Mouse (Mus musculus): ENCODE measurements around the gene Ncoa1.
"Not testable (repeated sequence)": the region's sequence is repeated elsewhere in the genome, so short reads cannot be mapped to it uniquely, and the experiment has no call there.

Gene Ncoa1

DNA sequence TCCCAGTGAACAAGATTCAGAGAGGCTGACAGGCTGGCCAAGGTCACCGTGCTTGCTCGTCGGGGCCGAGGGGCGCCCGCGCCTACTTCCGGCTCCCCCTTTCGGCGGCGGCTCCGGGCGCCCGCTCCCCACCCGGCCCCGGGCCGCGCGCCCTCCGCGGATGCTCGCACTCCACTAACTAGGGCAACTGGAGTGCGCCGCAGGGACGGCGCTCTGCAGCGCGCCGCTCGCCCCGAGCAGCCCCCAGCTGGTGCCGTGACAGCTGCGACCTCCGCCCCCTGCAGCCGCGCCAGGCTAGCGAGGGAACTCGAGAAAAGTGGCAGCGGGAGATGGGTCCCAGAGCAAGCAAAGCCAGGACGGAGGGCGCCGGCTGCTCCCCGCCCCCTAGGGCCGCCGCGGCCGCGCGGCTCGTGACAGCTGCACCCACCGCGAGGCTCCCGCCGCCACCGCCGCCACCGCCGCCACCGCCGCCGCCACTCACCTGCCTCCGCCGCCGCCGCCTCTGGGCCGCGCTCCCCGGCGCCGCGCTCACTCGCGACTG is 621 bp downstream of the Ncoa1 start:
- DNase-seq (ENCODE audit: low read depth, low spot score) = no peak

DNA sequence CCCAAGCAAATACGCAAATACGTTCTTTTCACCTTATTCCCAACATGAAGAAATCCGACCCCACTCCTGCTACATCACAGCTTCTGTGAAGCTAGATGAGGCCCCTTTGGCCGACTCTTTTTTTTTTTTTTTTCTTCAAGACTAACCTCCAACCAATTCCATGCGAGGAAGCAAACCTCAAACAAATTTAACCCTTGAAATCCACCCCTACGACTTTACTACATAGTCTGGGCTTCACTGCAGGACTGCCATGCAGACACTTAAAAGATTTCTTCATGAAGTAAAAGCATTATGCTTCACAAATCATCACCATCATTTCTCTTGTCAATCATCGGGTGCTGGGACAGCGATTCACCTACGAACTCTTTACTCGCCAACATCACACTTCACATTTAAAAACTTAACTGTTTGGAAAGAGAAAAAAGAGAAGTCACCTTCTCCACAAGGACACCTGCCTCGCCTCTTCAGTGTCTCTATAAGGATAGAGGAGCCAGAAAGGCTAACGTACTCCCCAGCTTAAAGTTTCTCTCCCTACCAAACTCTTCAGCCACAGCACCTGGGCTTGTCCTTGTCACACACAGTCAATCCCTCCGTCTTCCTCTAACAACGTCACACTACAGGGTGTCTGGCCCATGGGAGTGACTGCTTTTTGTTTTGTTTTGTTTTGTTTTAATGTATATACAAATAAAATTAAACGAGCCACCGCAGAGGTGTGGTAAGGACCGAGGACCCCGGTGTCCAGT is 1.6 kb downstream of the Ncoa1 start:
- DNase-seq (ENCODE audit: low read depth, low spot score) = no peak

DNA sequence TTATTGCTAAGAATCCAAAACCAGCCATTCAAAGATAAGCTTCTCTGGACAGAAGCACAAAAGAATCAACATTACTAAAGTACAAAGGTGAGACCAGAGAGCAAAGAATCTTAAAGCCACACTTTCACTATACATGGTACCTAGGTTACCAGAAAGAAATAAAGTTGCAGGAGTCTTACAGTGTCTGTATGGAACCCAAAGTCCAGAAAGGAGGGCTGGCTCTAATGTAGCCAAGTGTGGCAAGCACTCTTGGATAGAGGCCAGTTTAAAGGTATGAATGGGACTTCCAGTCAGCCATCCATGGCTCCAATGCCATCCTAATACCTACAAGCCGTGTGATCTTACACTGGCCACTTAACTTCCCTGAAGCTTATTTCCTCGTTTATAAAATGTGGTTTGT is 7.9 kb downstream of the Ncoa1 start:
- DNase-seq (ENCODE audit: low read depth, low spot score) = no peak

DNA sequence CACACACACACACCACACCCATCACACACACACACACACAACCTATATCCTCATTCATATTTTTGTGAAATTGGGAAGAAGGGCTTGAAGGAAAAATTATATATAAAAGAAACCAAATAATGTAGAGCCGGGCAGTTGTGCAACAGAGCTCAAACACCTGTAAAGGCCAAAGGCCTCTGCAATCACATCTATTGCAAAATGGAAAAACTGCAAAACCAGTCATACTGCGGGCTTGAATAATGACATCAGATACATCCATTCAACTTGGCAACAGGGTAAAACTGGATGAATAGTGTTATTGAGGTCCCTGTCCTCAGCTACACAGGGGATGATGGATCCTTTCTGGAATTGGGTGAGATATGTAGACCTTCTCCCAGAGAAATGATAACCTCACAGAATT is 13.3 kb downstream of the Ncoa1 start:
- DNase-seq (ENCODE audit: low read depth, low spot score) = no peak

DNA sequence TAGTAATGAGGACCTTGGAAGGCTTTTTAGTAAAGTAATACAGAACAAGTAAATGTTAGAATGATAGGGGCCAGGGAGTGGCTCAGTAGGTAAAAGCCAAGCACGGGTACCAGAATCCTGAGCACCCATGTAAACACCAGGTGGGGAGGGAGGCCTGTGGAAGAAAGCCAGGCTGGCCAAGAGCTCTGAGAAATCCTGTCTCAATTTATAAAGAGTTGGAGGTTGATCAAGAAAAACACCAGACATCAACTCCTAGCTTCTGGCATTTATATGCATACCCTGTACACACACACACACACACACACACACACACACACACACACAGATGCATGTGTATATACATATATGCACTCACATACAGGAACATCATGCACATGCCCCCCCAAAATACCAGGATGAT is 14.6 kb downstream of the Ncoa1 start:
- DNase-seq (ENCODE audit: low read depth, low spot score) = no peak

DNA sequence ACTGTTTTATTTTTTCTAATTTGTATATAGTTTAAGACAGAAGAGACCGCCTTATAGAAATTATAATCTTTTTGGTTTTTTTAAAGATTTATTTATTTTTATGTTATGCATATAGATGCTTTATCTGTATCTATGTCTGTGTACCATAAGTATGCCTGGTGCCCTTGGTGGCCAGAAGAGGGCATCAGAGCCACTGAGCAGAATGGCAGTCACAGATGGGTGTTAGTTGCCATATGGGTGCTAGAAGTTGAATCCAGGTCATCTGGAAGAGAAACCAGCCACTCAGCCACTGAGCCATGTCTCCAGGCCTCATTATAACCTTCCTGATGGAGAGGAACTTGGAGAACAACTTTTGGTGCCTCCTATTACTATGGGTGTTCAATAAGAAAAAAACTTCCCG is 16.0 kb downstream of the Ncoa1 start:
- DNase-seq (ENCODE audit: low read depth, low spot score) = no peak

DNA sequence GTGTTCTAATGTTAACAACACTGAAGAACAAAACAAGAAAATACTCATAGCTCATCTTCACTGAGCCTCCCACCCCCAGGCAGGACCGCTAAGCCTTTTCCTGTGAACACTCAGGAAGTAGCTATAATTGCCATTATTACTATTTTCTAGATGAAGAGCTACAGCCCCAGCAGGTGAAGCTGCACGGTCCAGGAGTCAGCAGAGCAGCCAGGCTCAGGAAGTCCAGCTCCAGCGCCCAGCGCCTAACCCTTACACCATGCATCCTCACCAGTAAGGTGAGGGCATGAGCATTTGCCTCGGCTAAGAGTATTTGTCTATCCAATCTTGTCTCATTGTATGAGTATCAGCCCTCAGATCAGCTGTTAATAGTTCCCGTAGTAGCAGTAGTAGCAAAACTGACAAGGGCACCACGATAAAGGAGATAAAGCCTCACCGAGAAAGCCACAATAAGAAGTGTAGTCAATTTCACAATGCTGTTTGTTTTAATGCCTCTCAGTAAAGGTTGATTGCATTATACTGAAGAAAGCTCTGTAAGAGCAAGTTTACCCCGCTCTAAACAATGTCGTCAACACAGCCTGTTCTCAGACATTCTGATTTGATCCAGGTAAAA is 21.9 kb downstream of the Ncoa1 start:
- no peak for DNase-seq (ENCODE audit: low read depth, low spot score)

DNA sequence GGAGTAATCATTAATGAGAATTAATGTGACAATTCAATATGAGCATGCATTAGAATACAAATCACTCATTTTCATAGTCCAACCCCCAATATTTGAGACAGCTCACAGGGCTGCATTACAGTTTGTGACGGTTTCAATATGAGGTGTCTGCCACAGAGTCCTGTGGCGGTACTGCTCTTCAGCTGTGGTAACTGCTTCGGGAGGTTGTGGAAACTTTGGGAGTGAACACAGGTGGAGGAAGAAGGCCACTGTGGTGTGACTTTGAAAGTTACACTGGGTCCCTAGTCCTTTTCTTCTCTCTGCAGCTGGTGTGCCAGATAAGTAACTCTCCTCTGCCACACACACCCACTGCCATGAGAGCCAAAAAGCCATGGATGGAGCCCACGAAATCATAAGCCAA is 22.7 kb downstream of the Ncoa1 start:
- no peak for DNase-seq (ENCODE audit: low read depth, low spot score)

DNA sequence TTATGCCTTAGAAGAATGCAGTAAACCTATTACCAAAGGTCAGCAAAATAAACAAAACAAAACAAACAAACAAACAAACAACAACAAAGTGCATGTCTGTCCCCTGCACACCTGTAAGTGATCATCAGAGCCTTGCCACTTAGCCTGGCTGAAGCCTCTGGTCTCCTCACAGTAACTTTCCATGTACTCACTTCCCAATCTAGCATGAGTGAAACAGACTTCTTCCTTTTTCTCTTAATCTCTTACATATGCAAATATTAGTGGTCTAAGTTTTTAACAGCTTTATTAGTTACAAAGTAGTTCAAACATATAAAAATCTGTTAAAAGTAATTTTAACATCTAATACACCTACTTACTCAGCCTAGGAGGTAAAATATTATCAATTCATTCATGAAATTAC is 24.7 kb downstream of the Ncoa1 start:
- no peak for DNase-seq (ENCODE audit: low read depth, low spot score)

DNA sequence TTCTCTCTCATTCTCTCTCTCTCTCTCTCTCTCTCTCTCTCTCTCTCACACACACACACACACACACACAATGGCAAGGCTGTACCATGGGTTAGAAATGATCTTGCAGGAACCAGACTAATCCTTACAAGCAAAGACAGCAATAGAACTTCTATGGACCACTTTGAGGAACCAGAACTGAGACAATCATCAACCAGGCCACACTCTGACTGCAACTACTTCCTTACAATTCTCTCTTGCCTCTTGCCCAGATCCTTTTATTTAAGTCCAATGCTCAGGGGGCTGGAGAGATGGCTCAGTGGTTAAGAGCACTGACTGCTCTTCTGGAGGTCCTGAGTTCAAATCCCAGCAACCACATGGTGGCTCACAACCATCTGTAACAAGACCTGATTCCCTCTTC is 26.5 kb downstream of the Ncoa1 start:
- DNase-seq (ENCODE audit: low read depth, low spot score) = not testable (repeated sequence)

DNA sequence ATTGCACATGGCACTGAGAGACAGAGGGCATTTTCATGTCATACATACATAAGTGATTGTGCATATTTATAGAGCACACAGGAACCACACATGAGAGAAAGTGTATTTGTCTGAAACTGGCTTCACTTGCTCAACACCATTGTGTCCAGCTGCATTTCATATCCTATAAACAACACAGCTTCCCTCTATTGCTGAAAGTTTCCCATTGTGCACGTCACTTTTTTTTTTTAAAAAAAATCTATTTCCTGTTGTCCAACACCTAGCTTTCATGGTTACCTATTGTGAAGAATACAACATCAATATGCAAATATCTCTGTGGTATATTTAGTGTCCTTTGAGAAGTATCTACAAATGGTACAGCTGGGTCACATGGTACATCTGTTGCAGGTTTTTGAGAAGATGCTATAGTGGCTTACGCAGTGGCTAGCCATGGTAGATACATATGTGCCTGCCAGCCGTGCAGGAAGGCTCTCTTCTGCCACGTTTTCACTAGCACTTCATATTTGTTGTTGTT is 28.8 kb downstream of the Ncoa1 start:
- no peak for DNase-seq (ENCODE audit: low read depth, low spot score)

DNA sequence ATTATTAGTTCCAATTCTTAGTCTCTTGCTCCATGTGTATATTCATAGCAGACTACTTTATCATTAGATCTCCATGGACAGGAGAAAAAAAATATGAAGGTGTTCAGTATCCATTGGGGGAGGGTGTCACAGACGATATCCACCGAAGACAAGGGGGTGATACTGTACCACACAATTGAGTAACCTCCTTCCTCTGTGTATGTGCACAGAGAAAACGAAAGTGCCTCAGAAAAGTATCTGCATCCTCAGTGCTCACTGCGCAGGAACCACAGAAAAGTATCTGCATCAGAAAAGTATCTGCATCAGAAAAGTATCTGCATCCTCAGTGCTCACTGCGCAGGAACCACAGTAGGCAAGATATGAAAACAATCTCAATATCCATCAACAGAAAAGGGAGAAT is 32.0 kb downstream of the Ncoa1 start:
- no peak for DNase-seq (ENCODE audit: low read depth, low spot score)

DNA sequence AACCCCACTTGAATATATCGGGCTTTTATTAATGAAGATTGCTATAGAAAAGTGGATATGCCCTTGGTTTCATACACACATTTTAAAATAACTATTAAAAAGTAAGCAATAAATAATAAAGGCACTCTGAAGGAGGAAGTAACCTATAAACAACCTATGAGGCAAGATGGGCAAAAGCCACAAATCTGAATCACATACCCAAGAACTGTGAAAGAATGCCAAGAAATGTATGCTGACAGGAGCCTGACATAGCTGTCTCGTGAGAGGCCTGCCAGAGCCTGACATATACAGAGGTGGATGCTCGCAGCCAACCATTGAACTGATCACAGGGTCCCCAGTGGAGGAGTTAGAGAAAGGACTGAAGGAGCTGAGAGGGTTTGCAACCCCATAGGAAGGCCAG is 35.5 kb downstream of the Ncoa1 start:
- DNase-seq (ENCODE audit: low read depth, low spot score) = no peak

DNA sequence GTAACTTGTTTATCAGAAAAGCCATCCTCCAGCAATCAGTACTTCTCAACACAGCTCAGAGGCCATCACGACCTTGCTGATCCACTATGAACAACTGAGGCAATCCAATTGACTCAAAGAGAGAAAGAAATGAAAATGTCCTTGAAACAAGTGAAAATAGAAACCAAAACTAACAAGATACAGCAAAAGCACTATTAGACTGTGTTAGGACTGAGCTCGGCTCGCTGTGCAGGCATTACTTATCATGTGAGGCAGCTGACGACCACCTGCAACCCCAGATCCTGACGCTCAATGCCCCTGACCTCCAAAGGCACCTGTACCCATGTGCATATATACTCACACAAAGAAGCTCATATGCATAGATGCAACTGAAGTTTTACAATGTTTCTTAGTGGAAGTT is 40.8 kb downstream of the Ncoa1 start:
- DNase-seq (ENCODE audit: low read depth, low spot score) = no peak

DNA sequence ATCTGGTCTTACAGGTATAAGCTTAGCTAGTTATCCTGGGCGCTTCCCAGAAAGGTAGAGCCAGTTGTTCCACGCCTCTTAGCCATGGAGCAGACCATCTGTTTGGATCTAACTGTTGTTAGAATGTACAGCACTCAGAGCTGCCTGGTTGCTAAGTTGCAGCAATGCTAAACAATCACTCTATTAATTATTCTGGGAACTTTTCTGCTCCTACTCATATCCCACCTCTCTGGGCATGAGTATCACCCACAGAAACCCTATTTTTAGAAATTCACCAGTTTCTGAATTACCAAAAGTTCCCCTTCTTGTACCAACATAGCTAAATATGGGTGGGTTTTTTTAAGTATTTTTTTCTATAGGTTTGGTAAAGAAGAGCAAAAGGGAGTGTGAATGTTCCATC is 43.4 kb downstream of the Ncoa1 start:
- DNase-seq (ENCODE audit: low read depth, low spot score) = no peak

DNA sequence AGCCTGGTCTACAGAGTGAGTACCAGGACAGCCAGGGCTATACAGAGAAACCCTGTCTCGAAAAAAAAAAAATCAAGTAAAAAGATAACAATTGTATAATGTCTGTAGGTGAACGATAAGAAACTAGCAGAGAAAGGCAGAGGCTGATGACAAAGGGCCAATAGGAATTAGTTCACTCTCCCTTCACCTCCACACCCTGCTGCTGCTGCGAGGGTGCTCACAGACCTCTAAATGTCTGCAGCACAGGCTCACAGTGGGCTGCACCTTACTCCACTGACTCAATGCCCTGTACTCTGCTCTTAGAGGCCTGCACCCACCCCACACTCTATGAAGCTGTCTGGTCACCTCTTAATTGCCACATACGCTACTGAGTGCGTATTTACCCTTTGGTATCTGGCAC is 45.0 kb downstream of the Ncoa1 start:
- no peak for DNase-seq (ENCODE audit: low read depth, low spot score)

DNA sequence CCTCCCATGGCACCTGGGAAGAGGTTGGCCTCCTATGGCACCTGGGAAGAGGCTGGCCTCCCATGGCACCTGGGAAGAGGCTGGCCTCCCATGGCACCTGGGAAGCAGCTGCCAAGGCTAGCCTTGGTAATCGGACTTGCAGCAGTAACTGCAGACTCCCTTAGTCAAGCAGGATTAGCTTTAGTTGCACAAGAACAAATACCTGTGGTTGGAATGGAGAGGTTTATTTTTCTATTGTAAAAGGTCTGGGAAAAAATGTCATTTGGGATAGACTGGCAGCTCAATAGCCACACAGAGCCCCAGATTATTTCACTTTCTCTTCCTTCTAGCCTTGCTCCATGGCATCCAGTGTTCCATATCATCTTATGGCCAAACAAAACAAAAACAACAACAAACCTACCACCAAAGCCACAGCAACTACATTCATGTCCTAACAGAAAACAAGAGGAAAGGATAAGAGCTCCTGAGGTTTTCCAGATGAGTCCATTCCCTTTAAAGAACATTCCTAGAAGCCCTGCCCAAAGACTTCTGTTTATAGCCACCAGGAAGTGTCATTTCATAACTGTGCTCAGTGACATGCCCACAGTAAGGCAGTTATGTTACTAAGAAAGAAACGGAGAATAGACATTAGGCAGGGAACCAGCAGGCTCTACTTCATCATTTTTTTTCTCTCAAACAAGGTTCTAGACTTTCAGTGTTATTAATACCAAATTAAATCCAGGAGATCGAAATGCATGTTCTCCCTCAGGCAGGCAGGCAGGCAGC is 46.7 kb downstream of the Ncoa1 start:
- no peak for DNase-seq (ENCODE audit: low read depth, low spot score)

DNA sequence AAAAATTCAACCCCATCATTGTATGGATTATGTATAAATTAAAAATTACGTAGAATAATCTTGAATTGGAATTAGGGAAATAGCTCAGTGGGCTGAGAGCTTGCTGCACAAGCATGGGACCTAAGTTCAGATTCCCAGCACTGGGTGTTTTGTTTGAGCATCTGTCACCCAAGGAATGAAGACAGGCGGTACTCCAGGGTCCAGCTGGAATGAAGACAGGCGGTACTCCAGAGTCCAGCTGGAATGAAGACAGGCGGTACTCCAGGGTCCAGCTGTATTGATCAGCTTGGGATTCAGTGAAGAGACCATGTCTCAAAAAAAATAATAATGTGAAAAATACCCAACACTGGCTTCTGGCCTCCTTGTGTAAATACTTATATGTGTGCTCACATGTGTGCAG is 58.2 kb downstream of the Ncoa1 start:
- no peak for DNase-seq (ENCODE audit: low read depth, low spot score)

DNA sequence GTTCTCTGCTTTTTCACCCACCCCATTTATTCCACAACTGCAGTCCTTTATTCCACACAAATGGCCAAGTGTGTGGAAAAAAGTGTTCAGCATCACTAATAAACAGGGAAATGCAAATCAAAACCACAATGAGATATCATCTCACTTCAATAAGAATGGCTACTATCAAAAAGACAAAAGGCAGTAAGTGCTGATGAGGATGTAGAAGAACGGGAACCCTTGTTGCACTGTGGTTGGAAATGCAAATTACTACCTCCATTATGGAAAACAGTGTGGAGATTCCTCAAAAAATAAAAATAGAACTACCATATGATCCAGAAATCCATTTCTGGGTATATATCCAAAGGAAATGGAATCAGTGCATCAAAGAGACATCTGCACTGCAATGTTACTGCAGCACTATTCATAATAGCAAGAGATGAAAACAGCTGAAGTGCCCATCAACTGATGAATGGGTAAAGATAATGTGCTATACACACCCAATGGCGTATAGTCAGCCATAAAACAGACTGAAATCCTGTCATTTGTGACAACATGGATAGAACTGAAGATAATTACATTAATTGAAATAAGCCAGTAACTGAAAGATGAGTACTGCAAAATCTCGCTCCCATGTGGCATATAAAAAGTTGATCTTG is 59.2 kb downstream of the Ncoa1 start:
- DNase-seq (ENCODE audit: low read depth, low spot score) = no peak

DNA sequence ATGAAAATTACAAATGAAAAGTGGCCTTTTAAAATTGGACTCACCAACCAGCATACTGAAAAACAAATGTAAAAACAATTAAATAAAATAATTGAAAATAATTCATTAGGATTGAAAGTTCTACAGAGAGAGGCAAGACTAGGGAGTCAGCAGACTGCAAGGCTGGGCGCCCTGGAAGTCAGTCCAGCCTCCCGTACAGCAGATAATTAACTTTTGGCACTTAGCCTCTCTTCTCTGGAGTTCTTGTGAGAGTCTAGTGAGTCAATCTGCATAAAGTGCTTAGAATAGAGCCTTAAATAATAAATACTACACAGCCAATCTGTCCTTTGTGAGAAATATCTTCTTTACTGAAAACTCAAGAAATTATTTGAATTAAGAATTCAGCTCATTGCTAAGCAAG is 69.9 kb downstream of the Ncoa1 start:
- no peak for DNase-seq (ENCODE audit: low read depth, low spot score)

DNA sequence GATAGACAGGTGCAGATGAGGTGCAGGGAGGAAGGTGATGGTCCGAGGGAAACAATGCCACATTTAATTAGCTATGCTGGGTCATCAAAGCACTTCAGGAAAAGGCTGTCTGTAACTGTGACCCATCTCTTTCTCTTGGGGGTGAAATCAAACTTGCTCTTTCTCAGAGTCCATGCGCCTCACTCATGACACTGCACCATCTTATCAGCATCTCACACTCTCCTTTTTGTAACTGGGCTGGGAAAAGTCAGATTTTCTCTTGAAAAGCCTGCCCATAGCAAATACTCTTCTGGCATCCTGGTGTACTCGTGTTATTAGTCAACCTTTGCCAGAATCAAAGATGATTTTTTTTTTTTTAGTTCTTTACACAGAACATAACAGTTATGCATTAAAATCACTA is 70.8 kb downstream of the Ncoa1 start:
- DNase-seq (ENCODE audit: low read depth, low spot score) = no peak

DNA sequence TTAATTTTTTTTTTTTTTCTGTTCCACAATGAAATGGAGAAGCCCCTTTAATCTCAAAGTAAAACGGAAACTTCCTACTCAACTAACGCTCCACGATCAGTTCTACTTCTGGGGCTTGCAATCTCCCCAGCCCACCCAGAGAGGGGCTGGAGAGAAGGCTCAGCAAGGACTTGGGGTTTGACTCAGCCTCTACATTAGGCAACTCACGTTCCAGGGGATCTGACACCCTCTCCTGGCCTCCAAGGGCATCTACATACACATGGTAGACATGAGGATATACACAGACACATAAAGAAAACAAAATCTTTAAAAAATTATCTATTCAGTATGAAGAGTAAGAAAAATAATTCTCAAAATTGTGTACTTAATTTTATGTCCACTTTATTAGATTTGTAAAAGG is 73.8 kb downstream of the Ncoa1 start:
- no peak for DNase-seq (ENCODE audit: low read depth, low spot score)
